Mouse (Mus musculus) v-Abl transformed pro-B cells (cell line): ENCODE measurements around the gene Trim65.

Source experiments
- in situ Hi-C, 2 experiments: fragments of 400-800 bp; cut with MboI; formaldehyde crosslinking; loops; one replicate each; pipeline ENCODE4 v1.15.1; 2025; ENCODE audit not compliant: unreplicated experiment in 2 of 2

Trim65 gene

DNA sequence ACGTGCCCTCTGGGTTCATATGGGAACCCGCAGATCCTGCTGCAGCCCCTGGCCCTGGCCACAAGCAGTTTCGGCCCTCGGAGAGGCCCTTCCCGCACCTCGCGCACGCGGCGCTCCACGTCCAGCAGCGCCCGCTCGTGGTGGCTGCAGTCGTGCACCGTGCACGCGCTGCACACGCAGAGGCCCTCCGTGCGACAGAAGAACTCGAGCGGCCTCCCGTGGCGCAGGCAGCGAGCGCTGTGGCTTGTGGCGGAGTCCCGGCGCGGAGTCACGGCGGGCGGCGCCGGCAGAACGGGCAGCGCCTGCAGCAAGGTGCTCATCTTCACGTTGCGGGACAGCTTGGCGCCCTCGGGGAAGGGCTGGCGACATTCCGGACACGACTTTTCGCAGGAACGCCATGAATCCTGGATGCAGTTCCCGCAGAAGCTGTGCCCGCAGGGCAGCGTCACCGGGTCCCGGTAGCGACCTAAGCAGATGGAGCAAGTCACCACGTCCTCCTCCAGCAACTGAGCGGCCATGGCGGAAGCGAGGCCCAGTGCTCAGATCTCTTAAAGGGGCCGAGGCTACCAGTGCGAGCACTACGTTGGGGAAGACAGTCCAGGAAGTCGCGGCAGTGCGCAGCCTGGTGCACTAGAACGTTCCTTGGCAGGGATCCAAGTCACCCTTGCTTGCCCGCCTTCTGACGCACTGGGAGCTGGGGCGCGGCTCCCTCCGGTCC lies at the start of gene Trim65:
Gene Trim65, minus strand, starts transcription at position 641 of the 718 bp plus-strand sequence.
- in situ Hi-C loops, result loop anchor here (5.0 to 10.0 kb wide), 3 partner anchors 43 to 174 kb away; partner anchors contain the start of genes Wbp2 (in 2 of the 2), Exoc7 (in 1 of the 2) and H3f3b (in 1 of the 2)

DNA sequence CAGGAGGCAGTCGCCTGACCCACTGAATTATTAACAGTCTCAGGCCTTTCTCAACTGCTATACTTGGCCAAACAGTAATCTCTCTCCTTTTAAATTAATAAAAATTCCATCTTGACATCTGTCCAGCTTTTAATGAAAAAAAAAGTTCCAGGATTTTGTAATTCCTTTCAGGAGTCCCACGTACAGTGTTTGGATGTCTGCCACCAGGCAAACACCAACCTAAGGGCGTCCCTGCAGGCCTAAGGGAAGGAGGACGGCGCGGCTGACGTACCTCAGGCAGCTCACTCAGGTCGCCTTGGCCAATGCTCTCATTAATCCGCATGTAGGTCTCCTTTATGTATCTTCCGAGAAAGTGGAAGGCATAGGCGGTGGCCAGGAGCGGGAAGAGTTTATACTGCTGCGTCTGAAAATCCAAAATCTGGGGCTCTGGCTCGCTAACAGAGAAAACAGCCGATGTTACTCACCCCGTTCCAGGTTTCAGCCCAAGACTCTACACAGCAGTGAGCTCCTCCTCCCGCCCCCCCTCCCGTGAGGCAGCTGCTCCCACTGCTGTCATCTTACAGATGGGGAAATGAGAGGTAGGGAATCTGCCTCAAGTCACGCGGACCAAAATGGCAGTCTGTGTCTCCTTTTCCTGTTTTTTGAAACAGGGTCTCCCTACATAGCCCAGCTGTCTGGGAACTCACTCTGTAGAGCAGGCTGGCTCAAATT lies 47.6 kb upstream of the Trim65 start:
- in situ Hi-C loops, result no loop called here

DNA sequence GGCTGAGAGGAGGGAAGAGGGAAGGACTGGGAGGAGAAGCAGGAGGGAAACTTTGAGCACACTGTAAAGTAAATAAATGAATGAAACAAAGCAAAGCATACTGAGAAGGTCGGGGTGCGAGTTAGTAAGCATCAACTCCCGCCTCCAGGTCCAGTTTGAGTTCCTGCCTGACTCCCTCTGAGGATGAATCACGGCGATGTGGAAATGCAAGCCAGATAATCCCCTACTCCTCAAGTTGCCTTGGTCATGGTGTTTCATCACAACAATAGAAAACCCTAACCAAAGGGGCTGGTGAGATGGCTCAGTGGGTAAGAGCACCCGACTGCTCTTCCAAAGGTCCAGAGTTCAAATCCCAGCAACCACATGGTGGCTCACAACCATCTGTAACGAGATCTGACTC lies 45.1 kb upstream of the Trim65 start:
- in situ Hi-C loops, result no loop called here

GRCm38 (mm10) chr11:116174775-116175448 lies 44.0 kb upstream of the Trim65 start:
- in situ Hi-C loops, result no loop called here

GRCm38 (mm10) chr11:116171959-116172358 lies 41.0 kb upstream of the Trim65 start:
- in situ Hi-C loops, result no loop called here

DNA sequence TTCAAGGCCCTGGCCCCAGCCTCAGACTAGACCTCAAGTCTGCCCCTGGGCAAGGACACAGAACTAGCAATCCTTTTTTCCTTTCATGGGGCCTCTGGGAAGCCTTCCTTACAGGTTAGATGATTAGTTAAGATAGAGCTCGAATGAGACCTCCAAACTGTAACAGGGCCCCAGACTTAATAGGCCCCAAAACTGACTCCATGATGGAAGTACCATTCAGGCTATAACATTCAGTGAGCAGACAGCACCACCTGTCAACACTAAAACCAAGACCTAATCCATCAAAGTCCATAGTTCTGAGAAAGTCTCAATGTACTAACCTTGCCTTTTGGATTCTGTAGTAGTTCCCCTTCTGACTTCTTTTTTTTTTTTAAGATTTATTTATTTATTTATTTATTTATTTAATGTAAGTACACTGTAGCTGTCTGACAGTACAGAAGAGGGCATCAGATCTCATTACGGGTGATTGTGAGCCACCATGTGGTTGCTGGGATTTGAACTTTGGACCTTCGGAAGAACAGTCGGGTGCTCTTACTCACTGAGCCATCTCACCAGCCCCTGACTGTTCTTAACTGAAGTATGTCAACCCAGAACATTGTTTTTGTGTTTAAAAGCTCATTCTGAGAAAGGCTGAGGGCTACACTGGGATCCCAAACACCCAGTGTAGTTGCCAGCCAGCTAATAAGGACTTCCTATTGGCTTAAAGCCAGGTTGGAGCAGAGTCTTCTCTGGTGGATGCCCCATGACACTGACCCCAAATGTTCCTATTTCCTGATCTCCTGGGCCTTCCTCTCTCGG lies 39.3 kb upstream of the Trim65 start:
- in situ Hi-C loops, result no loop called here

GRCm38 (mm10) chr11:116169214-116169613 lies 38.3 kb upstream of the Trim65 start:
- in situ Hi-C loops, result no loop called here

DNA sequence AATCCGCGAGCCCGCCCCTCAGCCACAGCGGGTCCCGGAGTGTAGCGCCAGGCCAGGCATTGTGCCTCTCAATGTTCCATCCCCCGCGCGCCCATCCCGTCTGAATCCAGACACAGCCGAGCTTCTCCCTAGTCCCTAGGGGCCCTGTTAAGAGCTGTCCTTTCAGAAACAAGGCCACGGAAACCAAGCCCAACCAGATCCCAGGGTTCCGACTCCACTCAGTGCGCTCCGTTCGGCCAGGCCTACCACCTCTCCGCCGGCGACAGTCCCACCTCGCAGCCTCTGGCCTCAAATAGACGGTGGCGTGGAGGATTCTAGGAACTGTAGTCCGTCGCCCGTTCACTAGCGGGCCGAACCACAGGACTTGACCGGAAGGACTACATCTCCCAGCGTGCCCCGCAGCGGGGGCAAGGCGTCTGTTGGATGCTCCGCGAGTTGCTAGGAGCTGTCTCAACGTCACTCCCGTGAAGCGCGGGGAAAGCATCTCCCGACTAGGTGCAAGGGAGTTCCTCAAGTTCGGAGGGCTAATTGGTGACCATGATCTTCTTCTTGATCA lies 37.0 kb upstream of the Trim65 start, which contains the start of gene Fbf1:
Gene Fbf1, minus strand, starts transcription at position 283 of the 556 bp plus-strand sequence.
- in situ Hi-C loops, result no loop called here

GRCm38 (mm10) chr11:116167232-116167631 lies 36.3 kb upstream of the Trim65 start:
- in situ Hi-C loops, result no loop called here

DNA sequence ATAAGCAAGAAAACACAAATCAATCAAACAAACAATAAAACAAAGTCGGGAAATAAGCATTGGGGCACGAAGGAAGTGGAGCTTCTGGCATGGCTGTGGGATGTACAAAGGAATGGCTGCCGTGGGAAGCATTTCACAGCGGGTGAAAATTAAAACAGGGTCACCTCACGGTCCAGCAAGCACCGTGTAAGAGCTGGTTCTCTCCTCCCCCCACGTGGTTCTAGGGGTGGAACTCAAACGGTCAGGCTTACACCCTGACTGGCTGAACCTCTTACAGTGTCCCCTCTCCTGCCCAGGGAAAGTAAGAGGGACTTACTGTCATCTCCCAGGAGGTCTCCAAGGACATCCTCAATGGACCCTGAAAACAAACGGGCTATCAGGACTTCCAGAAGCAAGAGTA lies 32.1 kb upstream of the Trim65 start:
- in situ Hi-C loops, result no loop called here

- in situ Hi-C loops, result no loop called here
Measured at GRCm38 (mm10) chr11:116162146-116162545, 31.2 kb upstream of the Trim65 start.

- in situ Hi-C loops, result no loop called here
Measured at GRCm38 (mm10) chr11:116161312-116161711, 30.4 kb upstream of the Trim65 start.

- in situ Hi-C loops, result no loop called here
Measured at GRCm38 (mm10) chr11:116150960-116151359, 20.0 kb upstream of the Trim65 start.

DNA sequence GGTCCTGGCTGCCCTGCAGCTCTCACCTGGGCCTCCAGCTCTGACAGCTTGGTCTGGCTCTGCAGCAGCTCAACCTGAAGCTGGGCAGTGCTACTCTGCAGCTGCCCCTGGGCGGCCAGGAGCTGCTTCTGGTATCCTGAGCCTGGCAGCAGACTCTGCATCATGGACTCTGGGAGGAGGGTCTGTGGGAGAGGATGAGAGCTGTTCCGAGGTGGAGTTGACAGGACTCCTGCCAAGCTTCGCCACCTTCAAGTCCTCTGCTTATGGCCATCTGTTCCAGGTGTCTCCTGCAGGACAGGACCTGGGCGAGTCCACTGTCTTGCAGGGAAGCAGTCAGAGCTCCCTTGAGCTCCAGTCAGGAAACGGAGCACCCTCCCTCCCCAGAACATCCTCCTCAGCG lies 18.4 kb upstream of the Trim65 start:
- in situ Hi-C loops, result loop anchor here (5.0 to 10.0 kb wide), 4 partner anchors 55 to 315 kb away; partner anchors contain the start of gene Qrich2 (in 1 of the 2)

- in situ Hi-C loops, result loop anchor here (5.0 to 10.0 kb wide), 4 partner anchors 56 to 316 kb away; partner anchors contain the start of gene Qrich2 (in 1 of the 2)
Measured at GRCm38 (mm10) chr11:116148761-116149221, 17.9 kb upstream of the Trim65 start.

GRCm38 (mm10) chr11:116146294-116146985 lies 15.5 kb upstream of the Trim65 start:
- in situ Hi-C loops, result loop anchor here (5.0 to 10.0 kb wide), 4 partner anchors 58 to 318 kb away; partner anchors contain the start of gene Qrich2 (in 1 of the 2)

GRCm38 (mm10) chr11:116145481-116146293 lies 14.8 kb upstream of the Trim65 start:
- in situ Hi-C loops, result loop anchor here (5.0 to 10.0 kb wide), 4 partner anchors 59 to 319 kb away; partner anchors contain the start of gene Qrich2 (in 1 of the 2)

GRCm38 (mm10) chr11:116143468-116143867 lies 12.5 kb upstream of the Trim65 start:
- in situ Hi-C loops, result loop anchor here (10.0 kb wide), 3 partner anchors 61 to 321 kb away; partner anchors contain the start of gene Qrich2 (in 1 of the 2)
